Mouse (Mus musculus): ENCODE measurements around the gene Rsph3a. TPM values are rescaled to one million over a fixed set of nuclear protein-coding genes. Genes with fewer than 3 reads are reported as not detected.

Rsph3a gene
- polyA plus RNA-seq, 1 experiment from 2014 or later: 72.3 TPM

GRCm38 (mm10) chr17:7905936-7906685, 39.3 kb upstream of the Rsph3a start:
- H3K9ac ChIP-seq (ENCODE audit: low read depth, low read length): no peak overlapping the region
- no peaks in the 10 kb centered on the region for H3K36me3 ChIP-seq (ENCODE audit: control insufficient read depth, insufficient read depth, low read length)
- 44% methylated on average over 4 of the region's 4 CpGs for WGBS
- no peaks in the 10 kb centered on the region for H3K27me3 ChIP-seq (replicated peaks; ENCODE audit: control insufficient read depth, insufficient read depth, low read length)
- no peak for ATAC-seq
- H3K4me2 ChIP-seq (ENCODE audit: low read length): no peak overlapping the region
- no peaks in the 10 kb centered on the region for H3K4me1 ChIP-seq (ENCODE audit: control insufficient read depth, insufficient read depth, low read depth, low read length)
- H3K27ac ChIP-seq (ENCODE audit: low read depth, low read length): no peak overlapping the region
- no peak overlapping the region for H3K4me3 ChIP-seq (ENCODE audit: low read length)
- peaks cover 2% of the 10 kb centered on the region for H3K9me3 ChIP-seq (ENCODE audit: control insufficient read depth, low read length)

DNA sequence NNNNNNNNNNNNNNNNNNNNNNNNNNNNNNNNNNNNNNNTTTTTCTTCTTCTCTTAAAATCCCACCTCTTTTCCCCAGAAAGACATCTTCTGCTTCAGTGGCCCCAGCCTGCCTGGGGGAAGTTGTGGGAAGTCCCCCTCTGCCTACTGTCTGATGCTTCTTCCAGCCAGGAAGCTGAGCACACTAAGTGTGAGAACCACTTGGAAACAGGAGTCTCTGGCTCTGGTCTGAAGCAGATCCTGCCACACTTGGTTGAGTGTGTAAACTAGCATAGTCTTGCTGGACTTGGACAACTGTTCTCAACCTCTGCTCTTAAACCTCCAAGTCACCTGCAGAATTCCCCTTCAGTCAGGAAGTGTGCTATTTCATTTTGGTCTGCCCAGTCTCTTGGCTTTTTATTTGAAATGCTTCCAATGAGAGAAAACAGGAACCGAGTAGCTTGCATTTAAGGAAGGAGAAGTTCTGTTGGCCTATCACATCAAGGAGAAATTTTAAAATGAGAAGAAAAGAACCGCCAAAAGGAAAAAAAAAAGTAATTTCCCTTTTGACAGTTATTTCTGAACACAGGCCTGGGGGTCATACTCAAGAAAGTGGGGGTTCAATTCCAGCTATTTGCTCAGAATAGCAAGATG, 30.7 kb upstream of the Rsph3a start:
- Histone ChIP-seq H3K36me3 (ENCODE audit: control insufficient read depth, insufficient read depth, low read length) (no peaks in the 10 kb centered on the region), H3K27me3 (replicated peaks; ENCODE audit: control insufficient read depth, insufficient read depth, low read length) (no peaks in the 10 kb centered on the region), H3K4me3 (ENCODE audit: low read length) (no peak overlapping the region), H3K4me1 (ENCODE audit: control insufficient read depth, insufficient read depth, low read depth, low read length) (no peaks in the 10 kb centered on the region), H3K27ac (ENCODE audit: low read depth, low read length) (no peak overlapping the region), H3K9ac (ENCODE audit: low read depth, low read length) (no peak overlapping the region), H3K4me2 (ENCODE audit: low read length) (no peak overlapping the region), H3K9me3 (ENCODE audit: control insufficient read depth, low read length) (peaks cover 6% of the 10 kb centered on the region)
- WGBS: 82% methylated on average over 2 of the region's 2 CpGs
- no peak for ATAC-seq

GRCm38 (mm10) chr17:7915791-7916190, 29.6 kb upstream of the Rsph3a start:
- Histone ChIP-seq H3K9ac (ENCODE audit: low read depth, low read length) (no peak overlapping the region), H3K36me3 (ENCODE audit: control insufficient read depth, insufficient read depth, low read length) (no peaks in the 10 kb centered on the region), H3K4me3 (ENCODE audit: low read length) (no peak overlapping the region), H3K27ac (ENCODE audit: low read depth, low read length) (no peak overlapping the region), H3K27me3 (replicated peaks; ENCODE audit: control insufficient read depth, insufficient read depth, low read length) (no peaks in the 10 kb centered on the region), H3K4me1 (ENCODE audit: control insufficient read depth, insufficient read depth, low read depth, low read length) (no peaks in the 10 kb centered on the region), H3K4me2 (ENCODE audit: low read length) (no peak overlapping the region), H3K9me3 (ENCODE audit: control insufficient read depth, low read length) (peaks cover 6% of the 10 kb centered on the region)
- no peak for ATAC-seq
- WGBS: 86% methylated on average over 9 of the region's 9 CpGs

DNA sequence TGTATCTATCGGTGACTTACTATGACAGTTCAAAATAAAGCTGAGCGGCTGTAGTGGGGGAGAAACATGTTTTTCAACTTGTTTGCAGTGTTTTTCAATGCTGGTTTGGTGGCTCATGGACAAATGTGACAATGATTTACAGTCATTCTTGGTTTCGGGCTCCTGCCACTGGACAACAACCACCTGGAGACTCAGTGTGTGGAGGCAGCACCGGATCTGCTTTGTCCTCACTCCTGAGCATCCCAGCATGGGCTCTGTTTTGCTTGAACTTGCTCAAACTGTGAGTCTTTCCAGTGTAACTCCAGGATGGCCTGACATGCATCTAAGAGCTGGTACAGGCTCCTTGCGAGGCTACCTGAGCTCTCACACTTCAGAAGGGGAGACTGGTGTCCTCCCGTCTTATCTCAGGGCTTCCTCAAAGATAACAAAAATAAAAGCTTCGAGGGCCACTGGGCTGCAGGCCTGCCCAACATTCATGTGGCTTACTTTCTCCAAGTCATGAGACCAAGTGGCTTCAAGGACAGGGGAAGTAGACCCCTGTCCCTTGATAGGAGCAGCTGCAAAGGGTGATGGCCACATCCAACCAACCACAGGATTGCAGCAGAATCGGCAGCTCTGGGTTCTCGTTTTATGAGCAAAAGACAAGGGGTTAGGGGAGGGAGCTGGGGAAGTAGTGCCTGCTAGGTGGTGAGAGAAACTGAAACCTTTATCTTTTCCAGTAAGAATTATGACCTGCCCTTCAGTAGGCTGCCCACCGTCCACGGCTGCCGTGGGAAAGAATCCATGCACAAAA, 28.4 kb upstream of the Rsph3a start:
- no peak overlapping the region for H3K9ac ChIP-seq (ENCODE audit: low read depth, low read length)
- no peak for ATAC-seq
- no peaks in the 10 kb centered on the region for H3K27me3 ChIP-seq (replicated peaks; ENCODE audit: control insufficient read depth, insufficient read depth, low read length)
- no peaks in the 10 kb centered on the region for H3K4me1 ChIP-seq (ENCODE audit: control insufficient read depth, insufficient read depth, low read depth, low read length)
- H3K9me3 ChIP-seq (ENCODE audit: control insufficient read depth, low read length): no peaks in the 10 kb centered on the region
- 78% methylated on average over 12 of the region's 12 CpGs for WGBS
- H3K36me3 ChIP-seq (ENCODE audit: control insufficient read depth, insufficient read depth, low read length): no peaks in the 10 kb centered on the region
- no peak overlapping the region for H3K4me3 ChIP-seq (ENCODE audit: low read length)
- H3K4me2 ChIP-seq (ENCODE audit: low read length): no peak overlapping the region
- H3K27ac ChIP-seq (ENCODE audit: low read depth, low read length): no peak overlapping the region

- 89% methylated on average over 2 of the region's 2 CpGs for WGBS
- no peaks in the 10 kb centered on the region for H3K27me3 ChIP-seq (replicated peaks; ENCODE audit: control insufficient read depth, insufficient read depth, low read length)
- no peak overlapping the region for H3K27ac ChIP-seq (ENCODE audit: low read depth, low read length)
- no peaks in the 10 kb centered on the region for H3K9me3 ChIP-seq (ENCODE audit: control insufficient read depth, low read length)
- no peak overlapping the region for H3K4me3 ChIP-seq (ENCODE audit: low read length)
- ATAC-seq: no peak
- H3K9ac ChIP-seq (ENCODE audit: low read depth, low read length): no peak overlapping the region
- H3K4me1 ChIP-seq (ENCODE audit: control insufficient read depth, insufficient read depth, low read depth, low read length): no peaks in the 10 kb centered on the region
- no peak overlapping the region for H3K4me2 ChIP-seq (ENCODE audit: low read length)
- H3K36me3 ChIP-seq (ENCODE audit: control insufficient read depth, insufficient read depth, low read length): no peaks in the 10 kb centered on the region
These were observed 27.1 kb upstream of the Rsph3a start for GRCm38 (mm10) chr17:7918355-7918754.

DNA sequence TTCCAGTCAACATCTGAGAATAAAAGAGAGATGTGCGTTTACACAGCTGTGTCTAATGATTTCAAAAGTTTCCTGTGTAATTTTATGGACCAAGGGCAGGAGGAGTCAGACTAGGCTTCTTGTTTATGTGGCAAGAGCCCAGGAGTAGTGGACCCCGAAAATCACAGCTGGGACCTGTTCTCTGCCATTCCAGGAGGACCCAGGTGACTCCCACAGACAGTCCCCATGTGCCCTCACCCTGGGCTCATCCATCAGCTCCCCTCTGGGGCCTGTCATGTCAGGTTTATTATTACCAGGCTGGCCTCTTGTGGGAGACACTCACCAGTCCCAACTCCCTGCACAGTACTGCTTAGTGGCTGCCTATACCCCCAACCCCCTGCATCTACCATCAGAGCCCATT, 26.2 kb upstream of the Rsph3a start:
- Histone ChIP-seq H3K9ac (ENCODE audit: low read depth, low read length) (no peak overlapping the region), H3K4me2 (ENCODE audit: low read length) (no peak overlapping the region), H3K27ac (ENCODE audit: low read depth, low read length) (no peak overlapping the region), H3K9me3 (ENCODE audit: control insufficient read depth, low read length) (no peaks in the 10 kb centered on the region), H3K27me3 (replicated peaks; ENCODE audit: control insufficient read depth, insufficient read depth, low read length) (no peaks in the 10 kb centered on the region), H3K36me3 (ENCODE audit: control insufficient read depth, insufficient read depth, low read length) (no peaks in the 10 kb centered on the region), H3K4me1 (ENCODE audit: control insufficient read depth, insufficient read depth, low read depth, low read length) (no peaks in the 10 kb centered on the region), H3K4me3 (ENCODE audit: low read length) (no peak overlapping the region)
- no peak for ATAC-seq
- 86% methylated on average over 2 of the region's 2 CpGs for WGBS

DNA sequence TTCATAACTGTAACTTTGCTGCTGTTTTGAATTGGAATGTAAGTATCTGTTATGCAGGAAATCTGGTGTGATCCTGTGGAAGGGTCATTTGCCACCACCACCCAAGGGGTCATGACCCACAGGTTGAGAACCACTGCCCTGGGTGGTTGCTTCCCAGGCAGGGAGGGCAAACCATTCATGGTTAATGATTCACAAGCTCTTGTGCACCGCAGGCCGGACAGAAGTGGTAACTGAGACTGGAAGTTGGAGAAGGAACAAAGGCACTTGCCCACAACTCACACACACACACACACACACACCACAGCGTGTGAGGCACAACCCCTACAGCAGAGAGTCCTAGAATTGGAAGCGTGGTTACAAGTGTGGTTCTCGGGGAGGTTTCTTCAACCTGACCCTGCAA, 22.9 kb upstream of the Rsph3a start:
- H3K9me3 ChIP-seq (ENCODE audit: control insufficient read depth, low read length): no peaks in the 10 kb centered on the region
- no peak overlapping the region for H3K4me2 ChIP-seq (ENCODE audit: low read length)
- no peak overlapping the region for H3K27ac ChIP-seq (ENCODE audit: low read depth, low read length)
- no peaks in the 10 kb centered on the region for H3K4me1 ChIP-seq (ENCODE audit: control insufficient read depth, insufficient read depth, low read depth, low read length)
- no peak overlapping the region for H3K9ac ChIP-seq (ENCODE audit: low read depth, low read length)
- H3K27me3 ChIP-seq (replicated peaks; ENCODE audit: control insufficient read depth, insufficient read depth, low read length): no peaks in the 10 kb centered on the region
- no peak for ATAC-seq
- 76% methylated on average over 5 of the region's 5 CpGs for WGBS
- no peak overlapping the region for H3K4me3 ChIP-seq (ENCODE audit: low read length)
- H3K36me3 ChIP-seq (ENCODE audit: control insufficient read depth, insufficient read depth, low read length): no peaks in the 10 kb centered on the region

- no peaks in the 10 kb centered on the region for H3K4me1 ChIP-seq (ENCODE audit: control insufficient read depth, insufficient read depth, low read depth, low read length)
- no peaks in the 10 kb centered on the region for H3K9me3 ChIP-seq (ENCODE audit: control insufficient read depth, low read length)
- no peak overlapping the region for H3K9ac ChIP-seq (ENCODE audit: low read depth, low read length)
- 94% methylated on average over 13 of the region's 13 CpGs for WGBS
- no peak for ATAC-seq
- no peak overlapping the region for H3K27ac ChIP-seq (ENCODE audit: low read depth, low read length)
- H3K36me3 ChIP-seq (ENCODE audit: control insufficient read depth, insufficient read depth, low read length): no peaks in the 10 kb centered on the region
- H3K4me3 ChIP-seq (ENCODE audit: low read length): no peak overlapping the region
- no peak overlapping the region for H3K4me2 ChIP-seq (ENCODE audit: low read length)
- H3K27me3 ChIP-seq (replicated peaks; ENCODE audit: control insufficient read depth, insufficient read depth, low read length): no peaks in the 10 kb centered on the region
These were observed 21.2 kb upstream of the Rsph3a start for GRCm38 (mm10) chr17:7924185-7924725.
